Mouse (Mus musculus) ES-E14 (cell line): Measurements from ENCODE around the gene Rassf2. TPM values are rescaled to one million over a fixed set of nuclear protein-coding genes. Genes with fewer than 3 reads are reported as not detected.
A peak's percentile ranks its signal among the peaks of the same experiment; 100 is the strongest.

Experiments used
- DNase-seq: peaks from one replicate; pipeline ENCODE4 v3.0.0-alpha.2; 2013; ENCODE audit warnings: low read depth, low spot score
- H3K27ac ChIP-seq: 2 replicates; pipeline ENCODE4 v1.5.1; 2012; ENCODE audit warnings: low read depth, mild to moderate bottlenecking, low read length, moderate library complexity, mixed read lengths; ENCODE audit not compliant: poor library complexity, insufficient read depth, severe bottlenecking
- H3K36me3 ChIP-seq: 2 replicates; pipeline ENCODE4 v1.6.1; 2012; ENCODE audit warnings: mild to moderate bottlenecking, low read length, moderate library complexity, mixed read lengths; ENCODE audit not compliant: control insufficient read depth, poor library complexity, insufficient read depth, severe bottlenecking
- H3K4me1 ChIP-seq, 2 experiments: fragments of 150-350 bp in 1 of 2; sonication (generic) in 1 of 2; 2 replicates each; pipeline ENCODE4 v1.6.1; 2012; ENCODE audit warnings: low read length in 2 of 2, mild to moderate bottlenecking in 1 of 2, mixed read lengths in 1 of 2; ENCODE audit not compliant: control insufficient read depth in 2 of 2, insufficient read depth in 2 of 2, poor library complexity in 1 of 2
- H3K4me3 ChIP-seq, 2 experiments: fragments of 150-350 bp in 1 of 2; sonication (generic) in 1 of 2; 2 replicates each; pipeline ENCODE4 v1.5.1; 2012; ENCODE audit warnings: low read length in 2 of 2, low read depth in 1 of 2, mild to moderate bottlenecking in 1 of 2, mixed read lengths in 1 of 2; ENCODE audit not compliant: insufficient read depth in 1 of 2, poor library complexity in 1 of 2, severe bottlenecking in 1 of 2
- H3K9ac ChIP-seq: 2 replicates; pipeline ENCODE4 v1.6.1; 2012; ENCODE audit warnings: low read depth, mild to moderate bottlenecking, low read length, mixed read lengths; ENCODE audit not compliant: poor library complexity, insufficient read depth, severe bottlenecking
- H3K9me3 ChIP-seq: fragments of 150-350 bp; sonication (generic); 2 replicates; pipeline ENCODE4 v1.6.1; 2012; ENCODE audit warnings: low read depth, mild to moderate bottlenecking, low read length; ENCODE audit not compliant: control insufficient read depth, insufficient read depth
- CHD2 ChIP-seq: IDR thresholded peaks from 2 replicates; pipeline ENCODE4 v1.6.1; 2014; ENCODE audit warnings: mild to moderate bottlenecking, low read depth, low read length, inconsistent platforms
- HCFC1 ChIP-seq: IDR thresholded peaks from 2 replicates; pipeline ENCODE4 v1.6.1; 2012; ENCODE audit warnings: low read length, inconsistent platforms, borderline replicate concordance; ENCODE audit not compliant: insufficient read depth
- MAFK ChIP-seq: IDR thresholded peaks from 2 replicates; pipeline ENCODE4 v1.6.1; 2014; ENCODE audit warnings: mild to moderate bottlenecking, low read depth, low read length, inconsistent platforms; ENCODE audit not compliant: insufficient read depth
- ZC3H11A ChIP-seq: IDR thresholded peaks from 2 replicates; pipeline ENCODE4 v1.6.1; 2012; ENCODE audit warnings: low read depth, mild to moderate bottlenecking, inconsistent platforms, low read length, borderline replicate concordance
- ZNF384 ChIP-seq: IDR thresholded peaks from 2 replicates; pipeline ENCODE4 v1.6.1; 2012; ENCODE audit warnings: low read depth, low read length, inconsistent platforms
- in situ Hi-C, 2 experiments: fragments of 600-800 bp; cut with MboI; formaldehyde crosslinking; loops; one replicate each; pipeline ENCODE4 v1.15.1; 2025; ENCODE audit warnings: low sequenced_read_pairs in 2 of 2, inconsistent platforms in 1 of 2; ENCODE audit not compliant: unreplicated experiment in 2 of 2
- total RNA-seq: library from RNA; depleted of rRNA; stranded (reverse); fragments of 300-350 nt; gene quantifications from 2 replicates; pipeline ENCODE4 v1.2.3, GENCODE M21; 2012

The Rassf2 gene
- total RNA-seq, 1 experiment, result 2.2 TPM

DNA sequence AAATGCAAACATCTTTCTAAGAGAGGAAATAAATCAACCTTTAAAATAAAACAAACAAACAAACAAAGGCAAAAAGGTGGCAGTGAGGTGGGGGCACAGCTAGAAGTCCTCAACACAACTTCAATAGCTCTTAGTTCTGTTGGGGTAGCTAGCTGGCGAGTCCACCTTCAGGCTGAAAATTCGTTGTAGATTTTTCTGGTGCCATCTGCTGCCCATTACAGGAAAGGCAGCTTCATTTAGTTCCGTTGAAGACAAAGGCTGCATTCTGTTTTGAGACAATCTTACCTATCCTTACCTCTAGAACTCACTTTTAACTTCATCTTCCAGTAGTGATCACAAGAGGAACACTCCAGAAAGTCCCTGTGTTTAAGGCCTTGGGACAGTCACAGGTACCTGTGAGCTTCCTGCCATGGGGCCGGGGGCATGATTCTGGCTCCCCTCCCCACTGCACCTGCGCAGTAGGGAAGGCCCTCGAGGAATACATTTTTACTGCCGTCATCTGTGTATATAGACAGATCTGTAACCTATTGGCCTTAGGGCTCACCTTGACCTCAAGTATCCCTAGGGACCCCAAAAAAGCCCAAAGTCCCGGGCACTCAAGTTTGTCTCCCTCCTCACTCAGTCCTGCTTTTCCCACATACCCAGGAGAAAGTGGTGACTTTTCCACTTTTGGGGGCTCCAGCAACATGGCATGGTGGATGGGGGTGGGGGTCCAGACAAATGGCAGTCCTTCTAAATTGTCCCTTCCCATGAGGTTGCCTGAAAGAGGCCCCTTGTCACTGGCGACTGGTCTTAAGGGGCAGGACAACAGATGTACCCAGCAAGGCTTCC lies 80.1 kb downstream of the Rassf2 start:
- H3K36me3 ChIP-seq, result no peaks in the 10 kb centered on the region
- peak; percentile 68 for TF ChIP-seq ZC3H11A
- no peak for TF ChIP-seq MAFK
- in situ Hi-C loops, result loop anchor here (25.0 kb wide), 2 partner anchors 138 to 388 kb away; partner anchors contain the start of gene Adra1d (in 1 of the 2)
- no peak overlapping the region for H3K4me3 ChIP-seq
- H3K27ac ChIP-seq, result no peak overlapping the region
- peaks cover 5 to 16% of the 10 kb centered on the region in 2 experiments; a peak in 2 of 4 replicates for H3K4me1 ChIP-seq
- DNase-seq, result peak; percentile 33
- H3K9ac ChIP-seq, result no peak overlapping the region
- no peaks in the 10 kb centered on the region for H3K9me3 ChIP-seq

DNA sequence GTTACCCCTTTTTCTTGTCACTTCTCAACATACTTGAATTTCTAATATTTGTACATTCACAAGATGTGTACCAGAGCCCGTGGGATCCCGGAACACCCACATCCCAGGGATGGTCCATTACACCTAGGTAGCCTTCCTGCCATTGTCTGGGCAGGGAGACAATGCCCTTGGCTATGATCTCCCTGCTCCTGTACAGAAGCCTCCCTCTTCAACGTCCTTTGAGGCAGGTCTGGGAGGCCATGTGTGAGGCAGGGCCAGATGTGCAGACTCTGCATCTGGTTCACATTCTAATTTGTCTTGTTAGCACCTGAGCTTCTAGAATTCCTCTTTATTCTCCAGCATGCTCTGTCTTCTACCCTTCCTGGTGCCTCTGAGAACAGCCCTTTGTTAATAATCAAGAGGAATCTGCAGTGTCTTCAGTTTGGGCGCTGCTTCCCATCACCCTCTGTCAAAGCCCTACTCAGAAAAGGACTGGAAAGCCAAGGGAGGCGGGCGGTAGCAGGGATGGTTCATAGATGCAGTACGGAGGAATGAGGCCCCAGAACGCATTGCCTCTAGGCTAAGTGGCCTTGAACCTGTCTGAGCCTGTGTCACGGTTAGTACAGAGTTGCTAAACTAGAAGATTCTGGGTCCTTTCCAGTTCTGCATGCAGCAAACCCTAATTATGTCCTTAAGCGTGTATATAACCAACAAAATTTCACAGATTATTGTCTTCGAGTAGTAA lies 81.0 kb downstream of the Rassf2 start:
- H3K4me3 ChIP-seq, result no peak overlapping the region
- DNase-seq, result no peak
- no peak overlapping the region for H3K9ac ChIP-seq
- in situ Hi-C loops, result loop anchor here (25.0 kb wide), 2 partner anchors 137 to 387 kb away; partner anchors contain the start of gene Adra1d (in 1 of the 2)
- H3K36me3 ChIP-seq, result no peaks in the 10 kb centered on the region
- no peaks in the 10 kb centered on the region for H3K9me3 ChIP-seq
- no peak for TF ChIP-seq CHD2
- TF ChIP-seq MAFK, result no peak
- TF ChIP-seq ZC3H11A, result no peak
- no peak for TF ChIP-seq ZNF384
- TF ChIP-seq HCFC1, result no peak
- H3K27ac ChIP-seq, result no peak overlapping the region
- peaks cover 0 to 14% of the 10 kb centered on the region in 2 experiments; a peak in 1 of 4 replicates for H3K4me1 ChIP-seq

DNA sequence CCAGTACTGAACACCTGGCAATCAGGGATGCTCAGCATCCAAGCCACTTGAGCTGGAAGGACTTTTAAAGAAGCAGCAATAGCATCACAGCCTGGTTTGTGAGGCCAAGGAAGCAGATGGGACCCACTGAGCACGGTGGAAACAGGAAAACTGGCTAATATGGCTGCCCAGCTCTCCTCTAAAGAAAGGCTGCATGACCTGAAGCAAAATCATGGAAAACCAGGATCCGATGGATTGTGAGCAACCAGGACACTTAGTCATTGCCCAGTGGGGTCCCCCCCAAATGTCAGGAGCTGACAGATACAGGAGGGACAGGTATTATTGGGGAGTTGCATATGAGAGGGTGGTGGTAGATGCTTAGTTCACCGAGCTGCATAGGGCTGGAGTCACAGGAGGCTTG lies 81.9 kb downstream of the Rassf2 start:
- no peak for DNase-seq
- Histone ChIP-seq H3K36me3 (no peaks in the 10 kb centered on the region), H3K27ac (no peak overlapping the region), H3K9me3 (no peaks in the 10 kb centered on the region), H3K9ac (no peak overlapping the region), H3K4me3 (no peak overlapping the region), H3K4me1 (peaks cover 0 to 10% of the 10 kb centered on the region in 2 experiments; a peak in 1 of 4 replicates)
- no peak for TF ChIP-seq HCFC1
- TF ChIP-seq MAFK, result no peak
- TF ChIP-seq ZC3H11A, result no peak
- TF ChIP-seq CHD2, result no peak
- TF ChIP-seq ZNF384, result no peak
- in situ Hi-C loops, result loop anchor here (25.0 kb wide), 2 partner anchors 136 to 386 kb away; partner anchors contain the start of gene Adra1d (in 1 of the 2)

DNA sequence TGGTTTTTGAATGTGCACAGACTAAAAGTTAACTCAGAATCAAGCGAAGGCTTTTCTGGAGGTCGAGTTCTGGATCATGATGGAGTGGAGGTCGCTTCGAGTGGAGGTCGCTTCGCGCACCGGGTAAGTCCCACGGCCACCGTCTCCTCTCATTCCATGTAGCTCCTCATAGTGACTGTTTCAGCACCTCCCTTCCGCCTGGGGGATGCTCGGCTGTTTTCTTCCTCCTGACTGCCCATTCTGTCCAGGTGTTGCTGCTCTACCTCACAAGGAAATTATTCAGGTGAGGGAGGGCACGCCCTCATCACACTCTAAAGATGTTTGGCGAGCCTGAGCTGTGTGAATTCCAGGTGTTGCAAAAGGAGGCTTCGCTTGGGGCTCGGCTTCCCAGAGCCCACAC lies 83.7 kb downstream of the Rassf2 start:
- no peaks in the 10 kb centered on the region for H3K9me3 ChIP-seq
- no peak overlapping the region for H3K4me3 ChIP-seq
- no peak for DNase-seq
- no peak overlapping the region for H3K9ac ChIP-seq
- no peak overlapping the region for H3K27ac ChIP-seq
- TF ChIP-seq MAFK, result no peak
- TF ChIP-seq HCFC1, result no peak
- TF ChIP-seq ZC3H11A, result no peak
- no peak for TF ChIP-seq ZNF384
- no peak for TF ChIP-seq CHD2
- peaks cover 0 to 5% of the 10 kb centered on the region in 2 experiments; a peak in 1 of 4 replicates for H3K4me1 ChIP-seq
- H3K36me3 ChIP-seq, result no peaks in the 10 kb centered on the region
- in situ Hi-C loops, result loop anchor here (25.0 kb wide), 2 partner anchors 134 to 384 kb away; partner anchors contain the start of gene Adra1d (in 1 of the 2)
